Mouse (Mus musculus): ENCODE results near the gene Ralgds.
"Not testable (repeated sequence)": the region's sequence is repeated elsewhere in the genome, so short reads cannot be mapped to it uniquely, and the experiment has no call there.

The Ralgds gene

GRCm38 (mm10) chr2:28506291-28506690, 6.6 kb upstream of the Ralgds start:
- DNase-seq: peak; percentile 1

- not testable (repeated sequence) for DNase-seq
Observed at GRCm38 (mm10) chr2:28511600-28511999, 1.3 kb upstream of the Ralgds start.

GRCm38 (mm10) chr2:28513431-28514370, 776 bp downstream of the Ralgds start:
- DNase-seq: peak; percentile 79

GRCm38 (mm10) chr2:28514489-28514888, 1.6 kb downstream of the Ralgds start:
- DNase-seq: peak; percentile 86

GRCm38 (mm10) chr2:28517206-28517909, 4.4 kb downstream of the Ralgds start:
- DNase-seq: peak; percentile 76

- DNase-seq: peak; percentile 24
Observed at GRCm38 (mm10) chr2:28518231-28518630, 5.3 kb downstream of the Ralgds start.

GRCm38 (mm10) chr2:28520581-28520980, 7.7 kb downstream of the Ralgds start:
- peak; percentile 82 for DNase-seq

GRCm38 (mm10) chr2:28521571-28522151, 8.7 kb downstream of the Ralgds start:
- peak; percentile 83 for DNase-seq

GRCm38 (mm10) chr2:28522166-28522565, 9.2 kb downstream of the Ralgds start:
- DNase-seq: peak; percentile 80

GRCm38 (mm10) chr2:28523643-28524117, 10.8 kb downstream of the Ralgds start:
- DNase-seq: peak; percentile 88

GRCm38 (mm10) chr2:28524406-28524805, 11.5 kb downstream of the Ralgds start:
- DNase-seq: peak; percentile 38

GRCm38 (mm10) chr2:28525219-28525942, 12.5 kb downstream of the Ralgds start:
- DNase-seq: peak; percentile 84

GRCm38 (mm10) chr2:28525943-28526876, 13.3 kb downstream of the Ralgds start:
- peak; percentile 60 for DNase-seq

- DNase-seq: peak; percentile 69
Observed at GRCm38 (mm10) chr2:28527436-28528353, 14.8 kb downstream of the Ralgds start.

GRCm38 (mm10) chr2:28528354-28528730, 15.4 kb downstream of the Ralgds start:
- DNase-seq: peak; percentile 68

GRCm38 (mm10) chr2:28529856-28530255, 16.9 kb downstream of the Ralgds start:
- no peak for DNase-seq

GRCm38 (mm10) chr2:28530311-28530710, 17.4 kb downstream of the Ralgds start:
- DNase-seq: no peak

- peak; percentile 93 for DNase-seq
Observed at GRCm38 (mm10) chr2:28532938-28533771, 20.2 kb downstream of the Ralgds start.

- peak; percentile 77 for DNase-seq
Observed at GRCm38 (mm10) chr2:28533901-28534435, 21.0 kb downstream of the Ralgds start.
